Comparison of ENCODE assay signal across 8 mouse cellular contexts in the genomic region with DNA sequence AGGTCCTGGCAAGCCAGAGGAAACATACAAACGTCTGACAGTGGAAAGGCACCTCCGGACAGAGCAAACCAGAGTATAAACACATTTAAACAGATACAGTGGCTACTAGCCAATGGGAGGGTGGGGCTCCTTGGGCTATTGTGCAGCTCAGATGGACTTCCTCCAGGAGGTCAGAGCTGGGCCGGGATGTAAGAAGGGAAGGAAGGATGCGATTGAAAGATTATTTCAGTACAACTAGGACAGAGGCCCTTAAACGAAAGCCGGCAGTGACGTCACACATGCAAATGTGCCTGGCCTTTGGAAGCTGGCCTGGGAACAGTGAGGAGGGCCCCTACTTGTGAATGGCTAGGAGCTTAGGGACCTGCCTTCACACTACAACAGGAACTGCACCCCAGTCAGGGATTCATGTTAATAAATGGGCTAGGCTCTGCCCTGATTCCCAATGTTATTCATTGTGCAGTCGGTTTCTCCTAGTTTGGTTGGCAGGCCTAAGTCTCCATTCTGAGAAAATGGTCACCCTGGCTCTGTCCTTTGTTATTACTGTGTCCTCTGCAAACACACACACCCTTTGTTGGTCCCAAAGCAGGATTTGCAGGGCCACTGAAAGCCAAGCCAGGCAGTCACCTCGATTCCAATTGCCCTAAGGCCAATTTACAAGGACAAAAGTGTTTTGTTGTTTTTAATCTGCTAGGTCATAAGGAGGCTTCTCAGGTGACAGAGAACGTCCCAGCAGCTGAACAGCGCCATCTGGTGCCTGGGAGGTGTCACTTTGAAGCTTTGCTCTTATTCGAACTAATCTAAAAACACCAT. TPM values are rescaled to one million over a fixed set of nuclear protein-coding genes. Genes with fewer than 3 reads are reported as not detected.
A peak's percentile ranks its signal among the peaks of the same experiment; 100 is the strongest.
DNase-seq lines count a peak whose midpoint lies in the region; ATAC-seq and TF ChIP-seq lines count a peak whose summit lies in the region.

No protein-coding gene starts in this region.

- H3K4me1 ChIP-seq in MEL (ENCODE audit: control insufficient read depth in 1 of 2, insufficient read depth in 2 of 2, low read length in 2 of 2): no peaks in the 10 kb centered on the region
- H3K4me1 ChIP-seq in embryonic fibroblast, embryonic 13.5 days (ENCODE audit: control insufficient read depth, insufficient read depth, low read length): no peaks in the 10 kb centered on the region
- H3K4me1 ChIP-seq in heart, embryonic 13.5 days: peaks cover 15% of the 10 kb centered on the region
- no peaks in the 10 kb centered on the region for H3K4me1 ChIP-seq in kidney, postnatal 0 days (replicated peaks; ENCODE audit: insufficient read depth, low read length)
- H3K4me1 ChIP-seq in liver, embryonic 16.5 days (ENCODE audit: control insufficient read depth, low read depth, low read length): no peaks in the 10 kb centered on the region

- peak; percentile 49 to 61 (median 59) for TF ChIP-seq CTCF in MEL (IDR thresholded peaks at IDR 0.05 in 2 of 3, conservative IDR thresholded peaks at IDR 0.05 in 1 of 3; ENCODE audit: control insufficient read depth in 1 of 3, insufficient read depth in 1 of 3, low read depth in 2 of 3, low read length in 3 of 3, poor library complexity in 1 of 3, severe bottlenecking in 1 of 3)
- peak; percentile 82 for TF ChIP-seq CTCF in brain, embryonic 14.5 days (IDR thresholded peaks at IDR 0.05; ENCODE audit: borderline replicate concordance, extremely low read depth, insufficient read depth, insufficient read length)
- peak; percentile 69; the same call in 1 of the 2 replicates for TF ChIP-seq CTCF in embryonic fibroblast, embryonic 13.5 days (IDR thresholded peaks at IDR 0.05; ENCODE audit: borderline replicate concordance, insufficient read depth, low read length)
- peak; percentile 92 for TF ChIP-seq CTCF in kidney, postnatal 0 days (IDR thresholded peaks at IDR 0.05; ENCODE audit: low read depth)

- peak; percentile 64 for ATAC-seq in heart, embryonic 13.5 days (ENCODE audit: extremely low read depth, insufficient number of reproducible peaks, low FRiP score, low TSS enrichment)
- peak; percentile 71 for ATAC-seq in kidney, postnatal 0 days (replicated peaks; ENCODE audit: low FRiP score, low read depth)
- peak; percentile 54 for ATAC-seq in liver, embryonic 16.5 days (ENCODE audit: low read depth)

- H3K9ac ChIP-seq in MEL (ENCODE audit: control insufficient read depth, low read depth, low read length, poor library complexity, severe bottlenecking): no peak overlapping the region
- peak overlapping the region; percentile 40; the same call in 1 of the 2 replicates for H3K9ac ChIP-seq in heart, embryonic 13.5 days
- H3K9ac ChIP-seq in kidney, postnatal 0 days (ENCODE audit: low read depth, low read length): no peak overlapping the region
- no peak overlapping the region for H3K9ac ChIP-seq in liver, embryonic 16.5 days (ENCODE audit: low read depth, low read length)

- no peak for TF ChIP-seq POLR2A in MEL (IDR thresholded peaks at IDR 0.05; ENCODE audit: control insufficient read depth in 1 of 2, insufficient read depth in 1 of 2, low read depth in 1 of 2, low read length in 2 of 2, poor library complexity in 1 of 2)
- TF ChIP-seq POLR2A in brain, embryonic 14.5 days (IDR thresholded peaks at IDR 0.05; ENCODE audit: borderline replicate concordance, extremely low read depth, insufficient read depth, insufficient read length, poor library complexity, severe bottlenecking): no peak
- no peak for TF ChIP-seq POLR2A in embryonic fibroblast, embryonic 13.5 days (IDR thresholded peaks at IDR 0.05; ENCODE audit: low read depth, low read length)

- no peak for TF ChIP-seq EP300 in MEL (IDR thresholded peaks at IDR 0.05; ENCODE audit: low read depth in 1 of 2, low read length in 2 of 2)

- WGBS in heart, embryonic 13.5 days: 27% methylated on average over 12 of the region's 12 CpGs
- 31% methylated on average over 12 of the region's 12 CpGs for WGBS in kidney, postnatal 0 days
- 30% methylated on average over 12 of the region's 12 CpGs for WGBS in liver, embryonic 16.5 days (ENCODE audit: insufficient replicate concordance)

- no peaks in the 10 kb centered on the region for H3K79me2 ChIP-seq in MEL (ENCODE audit: control insufficient read depth, insufficient read depth, low read length, poor library complexity)

- H3K27ac ChIP-seq in MEL (ENCODE audit: control insufficient read depth, low read depth, low read length): no peak overlapping the region
- no peak overlapping the region for H3K27ac ChIP-seq in embryonic fibroblast, embryonic 13.5 days (ENCODE audit: insufficient read depth, low read length)
- H3K27ac ChIP-seq in heart, embryonic 13.5 days (replicated peaks): peak overlapping the region; percentile 84
- peak overlapping the region; percentile 77 for H3K27ac ChIP-seq in kidney, postnatal 0 days
- no peak overlapping the region for H3K27ac ChIP-seq in liver, embryonic 16.5 days (ENCODE audit: low read length)

- H3K27me3 ChIP-seq in MEL (ENCODE audit: control insufficient read depth in 1 of 2, insufficient read depth in 2 of 2, low read length in 2 of 2): peaks cover 0 to 1% of the 10 kb centered on the region in 2 experiments; a peak in 1 of 4 replicates
- H3K27me3 ChIP-seq in heart, embryonic 13.5 days (replicated peaks): no peaks in the 10 kb centered on the region
- no peaks in the 10 kb centered on the region for H3K27me3 ChIP-seq in kidney, postnatal 0 days (ENCODE audit: insufficient read depth, low read length)
- H3K27me3 ChIP-seq in liver, embryonic 16.5 days (ENCODE audit: control insufficient read depth, insufficient read depth, low read depth, low read length): no peaks in the 10 kb centered on the region

- H3K4me2 ChIP-seq in heart, embryonic 13.5 days: peak overlapping the region; percentile 24
- no peak overlapping the region for H3K4me2 ChIP-seq in kidney, postnatal 0 days (ENCODE audit: low read length)
- H3K4me2 ChIP-seq in liver, embryonic 16.5 days (ENCODE audit: low read depth, low read length): no peak overlapping the region

- TF ChIP-seq RAD21 in MEL (IDR thresholded peaks at IDR 0.05; ENCODE audit: low read depth, low read length): peak; percentile 20

- no peaks in the 10 kb centered on the region for H3K36me3 ChIP-seq in MEL (ENCODE audit: control insufficient read depth in 1 of 2, insufficient read depth in 2 of 2, low read length in 2 of 2)
- no peaks in the 10 kb centered on the region for H3K36me3 ChIP-seq in heart, embryonic 13.5 days
- no peaks in the 10 kb centered on the region for H3K36me3 ChIP-seq in kidney, postnatal 0 days (ENCODE audit: insufficient read depth, low read length)
- no peaks in the 10 kb centered on the region for H3K36me3 ChIP-seq in liver, embryonic 16.5 days (ENCODE audit: control insufficient read depth, insufficient read depth)

- H3K4me3 ChIP-seq in MEL (ENCODE audit: control insufficient read depth in 1 of 2, insufficient read depth in 1 of 2, low read depth in 2 of 2, low read length in 2 of 2): no peak overlapping the region
- H3K4me3 ChIP-seq in embryonic fibroblast, embryonic 13.5 days (ENCODE audit: insufficient read depth, low read length): no peak overlapping the region
- H3K4me3 ChIP-seq in heart, embryonic 13.5 days: no peak overlapping the region
- no peak overlapping the region for H3K4me3 ChIP-seq in kidney, postnatal 0 days (replicated peaks; ENCODE audit: low read depth, low read length)
- H3K4me3 ChIP-seq in liver, embryonic 16.5 days (ENCODE audit: low read depth, low read length): no peak overlapping the region

- H3K9me3 ChIP-seq in MEL (replicated peaks; ENCODE audit: insufficient read depth, low read length): no peaks in the 10 kb centered on the region
- no peaks in the 10 kb centered on the region for H3K9me3 ChIP-seq in heart, embryonic 13.5 days
- no peaks in the 10 kb centered on the region for H3K9me3 ChIP-seq in kidney, postnatal 0 days (replicated peaks; ENCODE audit: low read length)
- H3K9me3 ChIP-seq in liver, embryonic 16.5 days (replicated peaks; ENCODE audit: control insufficient read depth, low read length): no peaks in the 10 kb centered on the region

- peak; percentile 37 for DNase-seq in MEL (ENCODE audit: low read depth, low spot score)
- peak; percentile 89 for DNase-seq in brain, embryonic 14.5 days (ENCODE audit: low read depth)
- DNase-seq in kidney, postnatal 0 days (ENCODE audit: low spot score): peak; percentile 91
- DNase-seq in ovary, adult 18-20 months (ENCODE audit: low spot score): peak; percentile 40
- DNase-seq in T-cell, adult 2 months (ENCODE audit: low spot score): no peak

TF ChIP-seq in MEL, 35 proteins besides CTCF, POLR2A, EP300 and RAD21:
- TF ChIP-seq SMC3 (IDR thresholded peaks at IDR 0.05; ENCODE audit: low read depth, low read length) (peak; percentile 40), MXI1 (IDR thresholded peaks at IDR 0.05; ENCODE audit: low read depth, low read length) (no peak), POLR2AphosphoS5 (IDR thresholded peaks at IDR 0.05; ENCODE audit: borderline replicate concordance, low read depth, low read length) (no peak), CHD1 (IDR thresholded peaks at IDR 0.05; ENCODE audit: low read depth, low read length) (no peak), MYB (IDR thresholded peaks at IDR 0.05; ENCODE audit: low read depth, low read length) (no peak), ZMIZ1 (IDR thresholded peaks at IDR 0.05; ENCODE audit: low read depth, low read length) (no peak), CHD2 (IDR thresholded peaks at IDR 0.05; ENCODE audit: low read length) (no peak), GABPA (IDR thresholded peaks at IDR 0.05; ENCODE audit: low read depth, low read length) (no peak), GATA1 (IDR thresholded peaks at IDR 0.05; ENCODE audit: low read depth, low read length) (no peak)

RNA-seq across cellular contexts. Expression of gene Fermt2, which starts 9.9 kb away (rescaled TPM):
- total RNA-seq in MEL (2012; rRNA removed): not detected in 2 replicates
- not detected for polyA plus RNA-seq in MEL (2012; ENCODE audit: insufficient read depth in 1 of 2, insufficient read length in 2 of 2, low read depth in 1 of 2, low replicate concordance in 2 of 2, missing spikeins in 1 of 2)
- 44.8 and 46.3 TPM in 2 replicates for polyA plus RNA-seq in brain, embryonic 14.5 days (2012; rRNA removed)
- 244 and 317 TPM in 2 replicates for polyA plus RNA-seq in embryonic fibroblast, embryonic 13.5 days (2011; ENCODE audit: insufficient read length, low read depth, missing spikeins)
- 170 and 197 TPM in 2 replicates for polyA plus RNA-seq in heart, embryonic 13.5 days (2015; fragmentation: Nextera tagmentation; extraction: Ambion mirVana)
- polyA plus RNA-seq in kidney, postnatal 0 days (2015; fragmentation: Nextera tagmentation; extraction: Ambion mirVana): 216 and 226 TPM in 2 replicates
- polyA plus RNA-seq in liver, embryonic 16.5 days (2015; fragmentation: Nextera tagmentation; extraction: Ambion mirVana): 44.8 and 50.4 TPM in 2 replicates

Comparison
In these comparisons a context has a peak if more than half of its experiments do, and no peak if none do; other contexts are left out.
1. H3K27ac ChIP-seq: peak in heart, embryonic 13.5 days (single experiment) and kidney, postnatal 0 days (single experiment); none in MEL (single experiment), embryonic fibroblast, embryonic 13.5 days (single experiment) and liver, embryonic 16.5 days (single experiment).
2. RNA of gene Fermt2, which starts 9.9 kb away (polyA plus RNA-seq): 244 to 317 TPM in embryonic fibroblast, embryonic 13.5 days, 216 to 226 TPM in kidney, postnatal 0 days, 170 to 197 TPM in heart, embryonic 13.5 days, 44.8 to 50.4 TPM in liver, embryonic 16.5 days and 44.8 to 46.3 TPM in brain, embryonic 14.5 days; not detected in MEL; every median in the first group is over 10 times any median in the second.
3. Peak in every context shown above with its lines, with median percentiles within 50 percentile points of each other: CTCF ChIP-seq and ATAC-seq.